Mouse (Mus musculus): ENCODE results near the gene Mapk8ip3. TPM values are rescaled to one million over a fixed set of nuclear protein-coding genes. Genes with fewer than 3 reads are reported as not detected.
"Not testable (repeated sequence)": the region's sequence is repeated elsewhere in the genome, so short reads cannot be mapped to it uniquely, and the experiment has no call there.

Gene Mapk8ip3
- polyA plus RNA-seq, 1 experiment from 2014 or later, result 4.5 TPM

DNA sequence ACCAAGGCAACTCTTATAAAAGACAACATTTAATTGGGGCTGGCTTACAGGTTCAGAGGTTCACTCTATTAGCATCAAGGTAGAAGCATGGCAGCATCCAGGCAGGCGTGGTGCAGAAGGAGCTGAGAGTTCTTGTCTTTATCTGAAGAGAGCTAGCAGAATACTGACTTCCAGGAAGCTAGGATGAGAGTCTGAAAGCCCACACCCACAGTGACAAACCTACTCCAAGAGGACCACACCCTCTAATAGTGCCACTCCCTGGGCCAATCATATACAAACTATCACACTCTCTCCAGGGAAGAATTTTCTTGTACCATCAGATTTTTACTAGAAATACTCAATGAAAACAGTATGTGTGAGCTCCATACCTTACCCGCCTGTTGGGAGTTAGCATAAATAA is 13.9 kb upstream of the Mapk8ip3 start:
- no peak overlapping the region for H3K4me2 ChIP-seq (ENCODE audit: low read depth, low read length)
- H3K36me3 ChIP-seq (replicated peaks; ENCODE audit: insufficient read depth, low read length), result peaks cover 39% of the 10 kb centered on the region
- no peak overlapping the region for H3K4me3 ChIP-seq (ENCODE audit: low read depth, low read length)
- WGBS (ENCODE audit: insufficient replicate concordance), result 79% methylated on average over 2 of the region's 2 CpGs
- H3K9me3 ChIP-seq (ENCODE audit: low read length), result no peaks in the 10 kb centered on the region
- ATAC-seq (peak; percentile 12; the same call in 1 of the 2 replicates), DNase-seq (no peak)
- no peaks in the 10 kb centered on the region for H3K27me3 ChIP-seq (ENCODE audit: insufficient read depth, low read length)
- H3K27ac ChIP-seq (ENCODE audit: low read depth), result no peak overlapping the region
- TF ChIP-seq CTCF (IDR thresholded peaks at IDR 0.05; ENCODE audit: low read depth) (no peak), EP300 (IDR thresholded peaks at IDR 0.05; ENCODE audit: low read depth) (no peak)
- peaks cover 12% of the 10 kb centered on the region for H3K4me1 ChIP-seq (ENCODE audit: insufficient read depth)
- no peak overlapping the region for H3K9ac ChIP-seq (replicated peaks)

DNA sequence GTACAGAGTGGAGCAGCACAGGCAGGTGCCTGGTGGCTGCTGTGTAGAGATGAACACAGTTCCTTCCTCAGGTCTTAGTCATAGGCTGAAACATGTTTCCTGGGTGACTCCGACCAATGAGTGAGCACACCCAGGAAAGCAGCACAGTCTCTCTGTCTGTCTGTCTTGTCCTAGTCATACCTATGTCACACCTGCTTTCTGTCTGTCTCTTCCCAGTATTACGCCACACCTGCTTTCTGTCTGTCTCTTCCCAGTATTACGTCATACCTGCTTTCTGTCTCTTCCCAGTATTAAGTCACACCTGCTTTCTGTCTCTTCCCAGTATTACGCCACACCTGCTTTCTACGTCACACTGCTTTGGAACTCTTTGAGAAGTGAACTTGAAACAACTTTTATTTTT is 11.4 kb upstream of the Mapk8ip3 start:
- 72% methylated on average over 5 of the region's 5 CpGs for WGBS (ENCODE audit: insufficient replicate concordance)
- ATAC-seq (peak; percentile 75), DNase-seq (no peak)
- Histone ChIP-seq H3K36me3 (replicated peaks; ENCODE audit: insufficient read depth, low read length) (peaks cover 34% of the 10 kb centered on the region), H3K27ac (ENCODE audit: low read depth) (no peak overlapping the region), H3K9me3 (ENCODE audit: low read length) (no peaks in the 10 kb centered on the region), H3K27me3 (ENCODE audit: insufficient read depth, low read length) (no peaks in the 10 kb centered on the region), H3K9ac (replicated peaks) (no peak overlapping the region), H3K4me2 (ENCODE audit: low read depth, low read length) (no peak overlapping the region), H3K4me3 (ENCODE audit: low read depth, low read length) (no peak overlapping the region), H3K4me1 (ENCODE audit: insufficient read depth) (peaks cover 8% of the 10 kb centered on the region)
- TF ChIP-seq EP300 (IDR thresholded peaks at IDR 0.05; ENCODE audit: low read depth), result no peak
- TF ChIP-seq CTCF (IDR thresholded peaks at IDR 0.05; ENCODE audit: low read depth), result no peak

DNA sequence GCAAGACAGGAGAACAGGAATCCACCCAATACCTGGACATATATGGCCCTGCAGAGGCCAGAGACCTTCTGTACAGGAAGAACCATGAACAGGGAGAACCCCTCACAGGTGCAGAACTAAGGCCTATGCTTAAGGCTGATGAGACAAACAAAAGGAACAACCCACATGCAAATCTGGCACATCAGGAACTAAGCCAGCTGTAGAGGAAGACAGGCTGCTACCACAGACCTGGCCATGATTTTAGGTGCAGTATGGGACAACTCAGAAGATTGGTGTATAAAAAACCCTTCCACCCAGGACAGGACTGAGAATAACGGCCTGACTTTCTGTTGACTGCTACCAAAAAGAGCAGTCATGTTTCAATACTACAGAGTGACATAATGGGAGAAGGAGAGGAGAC is 6.8 kb upstream of the Mapk8ip3 start:
- DNase-seq; ATAC-seq; H3K4me1 ChIP-seq (ENCODE audit: insufficient read depth); H3K27me3 ChIP-seq (ENCODE audit: insufficient read depth, low read length); H3K4me2 ChIP-seq (ENCODE audit: low read depth, low read length); H3K9me3 ChIP-seq (ENCODE audit: low read length); H3K27ac ChIP-seq (ENCODE audit: low read depth); H3K9ac ChIP-seq (replicated peaks); H3K4me3 ChIP-seq (ENCODE audit: low read depth, low read length): not testable (repeated sequence)
- peaks cover 25% of the 10 kb centered on the region for H3K36me3 ChIP-seq (replicated peaks; ENCODE audit: insufficient read depth, low read length)
- 86% methylated on average over 1 of the region's 1 CpGs for WGBS (ENCODE audit: insufficient replicate concordance)

DNA sequence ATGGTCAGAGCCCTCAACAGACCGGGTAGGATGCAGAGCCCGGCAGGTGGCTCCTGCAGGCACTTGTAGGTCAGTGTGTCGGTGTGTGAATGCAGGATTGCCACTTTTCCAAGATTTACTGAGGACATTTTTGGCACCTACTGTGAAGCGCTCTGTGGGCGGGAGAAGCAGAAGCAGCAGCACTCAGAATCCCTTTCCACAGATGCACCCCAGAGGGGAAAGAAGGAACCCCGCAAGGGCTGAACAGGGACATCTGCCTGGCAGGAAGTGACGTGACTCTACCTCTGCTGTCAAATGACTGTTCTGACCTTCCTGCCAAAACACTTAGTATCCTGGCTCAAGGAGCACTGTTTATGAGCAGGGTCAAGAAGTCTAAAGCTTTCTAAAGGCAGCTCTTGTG is 6.3 kb upstream of the Mapk8ip3 start:
- Histone ChIP-seq H3K27ac (ENCODE audit: low read depth) (no peak overlapping the region), H3K4me2 (ENCODE audit: low read depth, low read length) (no peak overlapping the region), H3K4me1 (ENCODE audit: insufficient read depth) (no peaks in the 10 kb centered on the region), H3K9me3 (ENCODE audit: low read length) (no peaks in the 10 kb centered on the region), H3K9ac (replicated peaks) (no peak overlapping the region), H3K4me3 (ENCODE audit: low read depth, low read length) (no peak overlapping the region), H3K27me3 (ENCODE audit: insufficient read depth, low read length) (no peaks in the 10 kb centered on the region), H3K36me3 (replicated peaks; ENCODE audit: insufficient read depth, low read length) (peaks cover 25% of the 10 kb centered on the region)
- no peak for ATAC-seq
- WGBS (ENCODE audit: insufficient replicate concordance), result 85% methylated on average over 7 of the region's 7 CpGs
- TF ChIP-seq CTCF (IDR thresholded peaks at IDR 0.05; ENCODE audit: low read depth) (no peak), EP300 (IDR thresholded peaks at IDR 0.05; ENCODE audit: low read depth) (no peak)
- DNase-seq, result no peak

DNA sequence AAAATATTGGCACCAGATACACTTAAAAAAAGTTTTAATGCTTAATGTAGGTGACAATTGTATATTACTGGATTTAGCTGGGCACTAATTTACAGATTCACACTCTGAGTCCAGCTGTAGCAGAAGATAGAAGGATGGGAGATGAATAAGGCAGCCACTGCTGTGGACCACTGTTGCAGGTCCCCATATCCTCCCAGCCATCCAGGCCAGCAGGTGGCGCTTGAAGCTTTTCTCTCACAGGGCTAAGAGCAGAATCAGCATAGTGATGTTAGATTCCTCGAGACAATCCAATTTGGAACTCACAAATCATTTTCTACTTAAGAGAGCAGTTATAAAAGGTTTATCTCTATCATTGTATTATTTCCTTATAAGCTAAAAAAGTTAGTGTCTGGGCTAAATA is 5.7 kb upstream of the Mapk8ip3 start:
- H3K9ac ChIP-seq (replicated peaks); DNase-seq; H3K4me3 ChIP-seq (ENCODE audit: low read depth, low read length); H3K4me1 ChIP-seq (ENCODE audit: insufficient read depth); H3K27me3 ChIP-seq (ENCODE audit: insufficient read depth, low read length); H3K27ac ChIP-seq (ENCODE audit: low read depth); H3K9me3 ChIP-seq (ENCODE audit: low read length); H3K4me2 ChIP-seq (ENCODE audit: low read depth, low read length): not testable (repeated sequence)
- WGBS (ENCODE audit: insufficient replicate concordance), result 8% methylated on average over 2 of the region's 2 CpGs
- peak; percentile 60; the same call in 1 of the 2 replicates for ATAC-seq
- TF ChIP-seq CTCF (IDR thresholded peaks at IDR 0.05; ENCODE audit: low read depth), result peak; percentile 80
- peaks cover 20% of the 10 kb centered on the region for H3K36me3 ChIP-seq (replicated peaks; ENCODE audit: insufficient read depth, low read length)

DNA sequence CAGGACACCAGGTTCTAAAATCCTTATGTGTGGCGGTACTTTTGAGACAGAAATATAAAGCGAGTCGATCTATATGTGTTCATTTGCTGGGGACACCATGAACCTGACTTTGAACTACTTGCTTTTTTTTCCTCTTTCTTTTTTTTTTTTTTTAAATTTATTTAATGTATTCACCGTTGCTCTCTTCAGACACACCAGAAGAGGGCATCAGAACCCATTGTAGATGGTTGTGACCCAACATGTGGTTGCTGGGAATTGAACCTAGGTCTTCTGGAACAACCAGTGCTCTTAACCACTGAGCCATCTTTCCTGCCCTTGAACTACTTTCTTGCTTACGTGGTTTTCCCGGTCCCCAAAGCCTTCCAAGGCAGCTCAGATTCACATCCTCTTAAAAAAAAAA is 489 bp upstream of the Mapk8ip3 start:
- peak overlapping the region; percentile 73 for H3K4me3 ChIP-seq (ENCODE audit: low read depth, low read length)
- peaks cover 19% of the 10 kb centered on the region for H3K4me1 ChIP-seq (ENCODE audit: insufficient read depth)
- peak overlapping the region; percentile 71 for H3K9ac ChIP-seq (replicated peaks)
- H3K4me2 ChIP-seq (ENCODE audit: low read depth, low read length), result peak overlapping the region; percentile 71
- ATAC-seq, result no peak
- H3K36me3 ChIP-seq (replicated peaks; ENCODE audit: insufficient read depth, low read length), result no peaks in the 10 kb centered on the region
- WGBS (ENCODE audit: insufficient replicate concordance), result 45% methylated on average over 6 of the region's 6 CpGs
- peak overlapping the region; percentile 90 for H3K27ac ChIP-seq (ENCODE audit: low read depth)
- DNase-seq, result no peak
- peak; percentile 23; the same call in 1 of the 2 replicates for TF ChIP-seq CTCF (IDR thresholded peaks at IDR 0.05; ENCODE audit: low read depth)
- TF ChIP-seq EP300 (IDR thresholded peaks at IDR 0.05; ENCODE audit: low read depth), result no peak
- no peaks in the 10 kb centered on the region for H3K27me3 ChIP-seq (ENCODE audit: insufficient read depth, low read length)
- H3K9me3 ChIP-seq (ENCODE audit: low read length), result no peaks in the 10 kb centered on the region

DNA sequence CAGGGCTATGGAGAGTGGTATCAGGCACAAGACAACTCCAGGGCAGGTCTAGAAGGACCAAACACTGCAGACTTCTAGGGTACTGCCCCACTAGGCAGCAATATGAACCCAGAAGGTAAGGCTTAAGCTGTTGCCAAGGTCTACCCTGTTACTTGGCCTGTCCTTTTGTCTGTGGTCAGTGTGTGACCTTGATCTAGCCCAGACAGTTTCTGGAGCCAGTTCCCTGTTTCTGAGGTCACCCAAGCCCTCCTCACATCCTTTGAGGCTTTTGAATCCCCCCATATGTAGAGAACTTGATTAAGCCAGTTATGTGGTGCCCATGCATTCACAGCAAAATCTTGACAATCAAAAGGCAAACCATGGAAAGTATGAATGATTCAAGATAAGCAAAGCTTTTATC is 1.1 kb downstream of the Mapk8ip3 start:
- H3K4me3 ChIP-seq (ENCODE audit: low read depth, low read length), result peak overlapping the region; percentile 73
- H3K36me3 ChIP-seq (replicated peaks; ENCODE audit: insufficient read depth, low read length), result 0 out of 2 replicates have a peak, but pooled peaks cover 4% of the 10 kb centered on the region
- peak overlapping the region; percentile 71 for H3K4me2 ChIP-seq (ENCODE audit: low read depth, low read length)
- ATAC-seq (no peak), DNase-seq (no peak)
- peak overlapping the region; percentile 71 for H3K9ac ChIP-seq (replicated peaks)
- no peak for TF ChIP-seq CTCF (IDR thresholded peaks at IDR 0.05; ENCODE audit: low read depth)
- no peak for TF ChIP-seq EP300 (IDR thresholded peaks at IDR 0.05; ENCODE audit: low read depth)
- H3K9me3 ChIP-seq (ENCODE audit: low read length), result no peaks in the 10 kb centered on the region
- peaks cover 19% of the 10 kb centered on the region for H3K4me1 ChIP-seq (ENCODE audit: insufficient read depth)
- no peaks in the 10 kb centered on the region for H3K27me3 ChIP-seq (ENCODE audit: insufficient read depth, low read length)
- H3K27ac ChIP-seq (ENCODE audit: low read depth), result no peak overlapping the region

Measured in liver, postnatal 0 days (tissue).